Mouse (Mus musculus) stomach, embryonic 15.5 days (tissue): Measurements from ENCODE around the gene Bag3. TPM values are rescaled to one million over a fixed set of nuclear protein-coding genes. Genes with fewer than 3 reads are reported as not detected.

ENCODE experiments used
- ATAC-seq: fragments of 200-750 bp; cut with Nextera tagmentation; 2 replicates; pipeline ENCODE4 v1.8.0; 2017; ENCODE audit warnings: low read depth, moderate number of reproducible peaks, moderate TSS enrichment; ENCODE audit not compliant: insufficient read depth, low FRiP score
- H3K27ac ChIP-seq: fragments of 300-500 bp; sonication (generic); 2 replicates; pipeline ENCODE4 v1.5.1; 2015; ENCODE audit warnings: mild to moderate bottlenecking, inconsistent platforms
- H3K27me3 ChIP-seq: fragments of 300-500 bp; sonication (generic); replicated peaks from 2 replicates; pipeline ENCODE4 v1.6.1; 2015; ENCODE audit warnings: inconsistent platforms
- H3K36me3 ChIP-seq: fragments of 300-500 bp; sonication (generic); 2 replicates; pipeline ENCODE4 v1.6.1; 2015; ENCODE audit warnings: inconsistent platforms
- H3K4me1 ChIP-seq: fragments of 300-500 bp; sonication (generic); 2 replicates; pipeline ENCODE4 v1.6.1; 2015; ENCODE audit warnings: inconsistent platforms
- H3K4me2 ChIP-seq: fragments of 300-500 bp; sonication (generic); 2 replicates; pipeline ENCODE4 v1.6.1; 2015; ENCODE audit warnings: mild to moderate bottlenecking, inconsistent platforms
- H3K4me3 ChIP-seq: fragments of 300-500 bp; sonication (generic); replicated peaks from 2 replicates; pipeline ENCODE4 v1.5.1; 2015; ENCODE audit warnings: inconsistent platforms
- H3K9ac ChIP-seq: fragments of 300-500 bp; sonication (generic); 2 replicates; pipeline ENCODE4 v1.6.1; 2015; ENCODE audit warnings: inconsistent platforms
- H3K9me3 ChIP-seq: fragments of 300-500 bp; sonication (generic); 2 replicates; pipeline ENCODE4 v1.6.1; 2016; ENCODE audit warnings: inconsistent platforms
- WGBS: fragments of 180-500 bp; shearing (Covaris S2); methylation state at CpG from one replicate; pipeline ENCODE4 v1.1.7; 2015; 5-methylcytosine and 5-hydroxymethylcytosine counted together
- polyA plus RNA-seq: library from polyadenylated mRNA; unstranded; fragments of >200 nt; fragmentation: Nextera tagmentation; extraction: Ambion mirVana; gene quantifications from 2 replicates; pipeline ENCODE4 v1.2.1, GENCODE M21; 2015

Gene Bag3
- polyA plus RNA-seq, result 13.4 and 14.7 TPM in 2 replicates

- Histone ChIP-seq H3K27ac (peak within 1 kb of the TSS; percentile 95), H3K36me3 (no peaks in the 10 kb centered on the region), H3K9ac (peak within 1 kb of the TSS; percentile 82), H3K27me3 (no peaks in the 10 kb centered on the region), H3K4me1 (peaks cover 14% of the 10 kb centered on the region), H3K4me3 (peak within 1 kb of the TSS; percentile 76), H3K4me2 (peak within 1 kb of the TSS; percentile 85), H3K9me3 (no peaks in the 10 kb centered on the region)
- peak; percentile 97 for ATAC-seq
- under 1% methylated on average over 46 of the region's 46 CpGs for WGBS
These were observed at the start of gene Bag3 for GRCm38 (mm10) chr7:128523349-128523961. TSS of gene Bag3 (plus strand) at chr7:128523616.

GRCm38 (mm10) chr7:128474322-128474721, 49.1 kb upstream of the Bag3 start:
- Histone ChIP-seq H3K27ac (no peak overlapping the region), H3K27me3 (no peaks in the 10 kb centered on the region), H3K4me3 (no peak overlapping the region), H3K4me2 (no peak overlapping the region), H3K4me1 (no peaks in the 10 kb centered on the region), H3K9me3 (no peaks in the 10 kb centered on the region), H3K36me3 (no peaks in the 10 kb centered on the region), H3K9ac (no peak overlapping the region)
- no peak for ATAC-seq
- 43% methylated on average over 10 of the region's 10 CpGs for WGBS

- no peak overlapping the region for H3K27ac ChIP-seq
- 90% methylated on average over 3 of the region's 3 CpGs for WGBS
- H3K4me2 ChIP-seq, result no peak overlapping the region
- H3K4me1 ChIP-seq, result no peaks in the 10 kb centered on the region
- H3K27me3 ChIP-seq, result no peaks in the 10 kb centered on the region
- no peak overlapping the region for H3K4me3 ChIP-seq
- H3K9me3 ChIP-seq, result no peaks in the 10 kb centered on the region
- H3K36me3 ChIP-seq, result no peaks in the 10 kb centered on the region
- H3K9ac ChIP-seq, result no peak overlapping the region
- ATAC-seq, result no peak
These were observed 34.4 kb upstream of the Bag3 start for GRCm38 (mm10) chr7:128488986-128489385.

- Histone ChIP-seq H3K27me3 (no peaks in the 10 kb centered on the region), H3K4me3 (no peak overlapping the region), H3K9ac (no peak overlapping the region), H3K36me3 (no peaks in the 10 kb centered on the region), H3K9me3 (no peaks in the 10 kb centered on the region), H3K4me2 (no peak overlapping the region), H3K4me1 (no peaks in the 10 kb centered on the region), H3K27ac (no peak overlapping the region)
- WGBS, result 91% methylated on average over 5 of the region's 5 CpGs
- no peak for ATAC-seq
These were observed 28.9 kb upstream of the Bag3 start for GRCm38 (mm10) chr7:128494546-128494945.

GRCm38 (mm10) chr7:128499801-128500200, 23.6 kb upstream of the Bag3 start:
- Histone ChIP-seq H3K27me3 (no peaks in the 10 kb centered on the region), H3K27ac (no peak overlapping the region), H3K4me1 (no peaks in the 10 kb centered on the region), H3K4me2 (no peak overlapping the region), H3K9me3 (no peaks in the 10 kb centered on the region), H3K4me3 (no peak overlapping the region), H3K9ac (no peak overlapping the region), H3K36me3 (no peaks in the 10 kb centered on the region)
- WGBS, result 71% methylated on average over 6 of the region's 6 CpGs
- no peak for ATAC-seq

- no peak overlapping the region for H3K4me2 ChIP-seq
- no peak for ATAC-seq
- H3K4me3 ChIP-seq, result no peak overlapping the region
- H3K9me3 ChIP-seq, result no peaks in the 10 kb centered on the region
- H3K4me1 ChIP-seq, result no peaks in the 10 kb centered on the region
- WGBS, result 85% methylated on average over 6 of the region's 6 CpGs
- no peak overlapping the region for H3K9ac ChIP-seq
- H3K36me3 ChIP-seq, result no peaks in the 10 kb centered on the region
- no peak overlapping the region for H3K27ac ChIP-seq
- H3K27me3 ChIP-seq, result no peaks in the 10 kb centered on the region
These were observed 19.3 kb upstream of the Bag3 start for GRCm38 (mm10) chr7:128504091-128504490.

GRCm38 (mm10) chr7:128511936-128512335, 11.5 kb upstream of the Bag3 start:
- H3K4me2 ChIP-seq, result no peak overlapping the region
- H3K27ac ChIP-seq, result no peak overlapping the region
- no peaks in the 10 kb centered on the region for H3K36me3 ChIP-seq
- WGBS, result 91% methylated on average over 5 of the region's 5 CpGs
- no peak overlapping the region for H3K9ac ChIP-seq
- no peaks in the 10 kb centered on the region for H3K9me3 ChIP-seq
- H3K4me1 ChIP-seq, result no peaks in the 10 kb centered on the region
- H3K27me3 ChIP-seq, result no peaks in the 10 kb centered on the region
- no peak for ATAC-seq
- no peak overlapping the region for H3K4me3 ChIP-seq

- 46% methylated on average over 7 of the region's 7 CpGs for WGBS
- Histone ChIP-seq H3K9ac (no peak overlapping the region), H3K4me2 (no peak overlapping the region), H3K36me3 (no peaks in the 10 kb centered on the region), H3K9me3 (no peaks in the 10 kb centered on the region), H3K4me1 (no peaks in the 10 kb centered on the region), H3K4me3 (no peak overlapping the region), H3K27ac (no peak overlapping the region), H3K27me3 (no peaks in the 10 kb centered on the region)
- no peak for ATAC-seq
These were observed 9.9 kb upstream of the Bag3 start for GRCm38 (mm10) chr7:128513512-128513911.

GRCm38 (mm10) chr7:128514341-128514740, 9.1 kb upstream of the Bag3 start:
- no peak overlapping the region for H3K4me3 ChIP-seq
- H3K9me3 ChIP-seq, result no peaks in the 10 kb centered on the region
- no peak overlapping the region for H3K4me2 ChIP-seq
- no peak for ATAC-seq
- H3K27ac ChIP-seq, result no peak overlapping the region
- H3K4me1 ChIP-seq, result no peaks in the 10 kb centered on the region
- H3K9ac ChIP-seq, result no peak overlapping the region
- no peaks in the 10 kb centered on the region for H3K27me3 ChIP-seq
- no peaks in the 10 kb centered on the region for H3K36me3 ChIP-seq
- WGBS, result 52% methylated on average over 4 of the region's 4 CpGs

GRCm38 (mm10) chr7:128516346-128516745, 7.1 kb upstream of the Bag3 start:
- no peak overlapping the region for H3K4me2 ChIP-seq
- no peak for ATAC-seq
- no peaks in the 10 kb centered on the region for H3K27me3 ChIP-seq
- no peak overlapping the region for H3K27ac ChIP-seq
- 64% methylated on average over 4 of the region's 4 CpGs for WGBS
- no peak overlapping the region for H3K9ac ChIP-seq
- H3K4me1 ChIP-seq, result no peaks in the 10 kb centered on the region
- no peak overlapping the region for H3K4me3 ChIP-seq
- no peaks in the 10 kb centered on the region for H3K36me3 ChIP-seq
- H3K9me3 ChIP-seq, result no peaks in the 10 kb centered on the region

- 69% methylated on average over 16 of the region's 16 CpGs for WGBS
- H3K27ac ChIP-seq, result no peak overlapping the region
- no peak overlapping the region for H3K4me3 ChIP-seq
- no peaks in the 10 kb centered on the region for H3K4me1 ChIP-seq
- ATAC-seq, result no peak
- no peak overlapping the region for H3K4me2 ChIP-seq
- no peaks in the 10 kb centered on the region for H3K9me3 ChIP-seq
- no peak overlapping the region for H3K9ac ChIP-seq
- no peaks in the 10 kb centered on the region for H3K27me3 ChIP-seq
- H3K36me3 ChIP-seq, result no peaks in the 10 kb centered on the region
These were observed 3.9 kb upstream of the Bag3 start for GRCm38 (mm10) chr7:128519316-128520050.

GRCm38 (mm10) chr7:128523962-128524581, 656 bp downstream of the Bag3 start:
- peak; percentile 62; the same call in 1 of the 2 replicates for ATAC-seq
- H3K4me2 ChIP-seq, result peak overlapping the region; percentile 85
- H3K4me1 ChIP-seq, result peaks cover 20% of the 10 kb centered on the region
- peak overlapping the region; percentile 82 for H3K9ac ChIP-seq
- H3K27me3 ChIP-seq, result no peaks in the 10 kb centered on the region
- no peaks in the 10 kb centered on the region for H3K9me3 ChIP-seq
- H3K4me3 ChIP-seq, result peak overlapping the region; percentile 76
- under 1% methylated on average over 51 of the region's 51 CpGs for WGBS
- no peaks in the 10 kb centered on the region for H3K36me3 ChIP-seq
- H3K27ac ChIP-seq, result peak overlapping the region; percentile 95
